Mouse (Mus musculus) limb, embryonic 14.5 days (tissue): ENCODE results near the gene Gdf11. TPM values are rescaled to one million over a fixed set of nuclear protein-coding genes. Genes with fewer than 3 reads are reported as not detected.

Experiments
- ATAC-seq: fragments of 200-750 bp; cut with Nextera tagmentation; 2 replicates; pipeline ENCODE4 v1.8.0; 2017; ENCODE audit warnings: low read depth, moderate number of reproducible peaks, moderate TSS enrichment; ENCODE audit not compliant: low FRiP score
- DNase-seq: peaks from one replicate; pipeline ENCODE4 v3.0.0-alpha.2; 2015; ENCODE audit warnings: low spot score
- H3K27ac ChIP-seq: fragments of 300-500 bp; sonication (generic); replicated peaks from 2 replicates; pipeline ENCODE4 v1.5.1; 2014; ENCODE audit warnings: low read depth, mild to moderate bottlenecking, low read length, moderate library complexity, mixed read lengths
- H3K27me3 ChIP-seq: fragments of 300-500 bp; sonication (generic); 2 replicates; pipeline ENCODE4 v1.6.1; 2014; ENCODE audit warnings: low read length, mixed read lengths; ENCODE audit not compliant: control insufficient read depth, insufficient read depth
- H3K36me3 ChIP-seq: fragments of 300-500 bp; sonication (generic); 2 replicates; pipeline ENCODE4 v1.6.1; 2014; ENCODE audit warnings: mild to moderate bottlenecking, low read length, moderate library complexity, mixed read lengths; ENCODE audit not compliant: control insufficient read depth, insufficient read depth
- H3K4me1 ChIP-seq: fragments of 300-500 bp; sonication (generic); 2 replicates; pipeline ENCODE4 v1.6.1; 2014; ENCODE audit warnings: antibody characterized with exemption, low read length, mixed read lengths; ENCODE audit not compliant: control insufficient read depth, insufficient read depth
- H3K4me2 ChIP-seq: fragments of 300-500 bp; sonication (generic); replicated peaks from 2 replicates; pipeline ENCODE4 v1.6.1; 2014; ENCODE audit warnings: low read depth, mild to moderate bottlenecking, low read length, moderate library complexity; ENCODE audit not compliant: severe bottlenecking
- H3K4me3 ChIP-seq: fragments of 300-500 bp; sonication (generic); replicated peaks from 2 replicates; pipeline ENCODE4 v1.5.1; 2014; ENCODE audit warnings: low read length
- H3K9ac ChIP-seq: fragments of 300-500 bp; sonication (generic); 2 replicates; pipeline ENCODE4 v1.6.1; 2014; ENCODE audit warnings: mild to moderate bottlenecking, low read depth, low read length, moderate library complexity; ENCODE audit not compliant: severe bottlenecking
- H3K9me3 ChIP-seq: fragments of 300-500 bp; sonication (generic); 2 replicates; pipeline ENCODE4 v1.6.1; 2016; ENCODE audit warnings: low read length; ENCODE audit not compliant: control insufficient read depth
- POLR2A ChIP-seq: fragments of 200-500 bp; IDR thresholded peaks from 2 replicates; pipeline ENCODE4 v1.8.0; 2012; ENCODE audit warnings: inconsistent platforms, mild to moderate bottlenecking, moderate library complexity, borderline replicate concordance; ENCODE audit not compliant: insufficient read depth, insufficient read length; ENCODE audit errors: extremely low read depth
- WGBS: fragments of 180-500 bp; shearing (Covaris S2); extraction: QIAGEN DNeasy Blood & Tissue Kit; methylation state at CpG from one replicate; pipeline ENCODE4 v1.1.7; 2014; 5-methylcytosine and 5-hydroxymethylcytosine counted together
- polyA plus RNA-seq, 2 experiments: library from polyadenylated mRNA; depleted of rRNA in 1 of 2; stranded (reverse) in 1 of 2; unstranded in 1 of 2; fragments of >200 nt; fragmentation: Nextera tagmentation in 1 of 2; extraction: Ambion mirVana in 1 of 2; gene quantifications; 2 replicates each; pipeline versions ENCODE4 v1.2.1 to v1.2.3; 2012 to 2014

Gdf11 gene
- polyA plus RNA-seq, 2 experiments, result 6.3 to 10.8 TPM

GRCm38 (mm10) chr10:128878811-128879210 is 12.7 kb downstream of the Gdf11 start:
- DNase-seq (no peak), ATAC-seq (no peak)
- H3K36me3 ChIP-seq, result peaks cover 48% of the 10 kb centered on the region
- H3K9me3 ChIP-seq, result no peaks in the 10 kb centered on the region
- H3K9ac ChIP-seq, result no peak overlapping the region
- H3K4me2 ChIP-seq, result no peak overlapping the region
- TF ChIP-seq POLR2A, result no peak
- whole genome bisulfite sequencing, result 65% methylated on average over 2 of the region's 2 CpGs
- H3K4me3 ChIP-seq, result no peak overlapping the region
- no peak overlapping the region for H3K27ac ChIP-seq
- no peaks in the 10 kb centered on the region for H3K4me1 ChIP-seq
- H3K27me3 ChIP-seq, result no peaks in the 10 kb centered on the region

DNA sequence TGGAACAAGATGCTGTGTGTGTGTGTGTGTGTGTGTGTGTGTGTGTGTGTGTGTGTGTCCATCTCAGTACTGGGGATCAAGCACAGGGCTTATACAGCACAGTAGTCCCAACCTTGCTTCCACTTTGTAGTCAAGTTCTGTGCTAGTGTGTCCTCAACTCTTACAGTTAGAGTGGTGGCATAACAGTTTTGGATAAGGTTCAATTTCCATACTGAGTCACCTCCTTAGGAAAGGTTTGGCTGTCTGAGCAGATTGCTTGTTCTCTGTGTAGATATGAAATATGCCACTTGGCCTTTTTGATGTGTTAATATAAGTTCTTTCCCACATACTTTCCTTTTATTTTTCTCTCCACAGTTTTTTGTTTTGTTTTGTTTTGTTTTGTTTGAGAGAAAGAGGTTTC is 13.2 kb downstream of the Gdf11 start:
- no peak overlapping the region for H3K4me2 ChIP-seq
- peaks cover 51% of the 10 kb centered on the region for H3K36me3 ChIP-seq
- no peaks in the 10 kb centered on the region for H3K27me3 ChIP-seq
- no peaks in the 10 kb centered on the region for H3K4me1 ChIP-seq
- H3K27ac ChIP-seq, result no peak overlapping the region
- H3K9me3 ChIP-seq, result no peaks in the 10 kb centered on the region
- no peak overlapping the region for H3K9ac ChIP-seq
- no peak overlapping the region for H3K4me3 ChIP-seq
- no peak for ATAC-seq
- TF ChIP-seq POLR2A, result no peak
- no peak for DNase-seq

DNA sequence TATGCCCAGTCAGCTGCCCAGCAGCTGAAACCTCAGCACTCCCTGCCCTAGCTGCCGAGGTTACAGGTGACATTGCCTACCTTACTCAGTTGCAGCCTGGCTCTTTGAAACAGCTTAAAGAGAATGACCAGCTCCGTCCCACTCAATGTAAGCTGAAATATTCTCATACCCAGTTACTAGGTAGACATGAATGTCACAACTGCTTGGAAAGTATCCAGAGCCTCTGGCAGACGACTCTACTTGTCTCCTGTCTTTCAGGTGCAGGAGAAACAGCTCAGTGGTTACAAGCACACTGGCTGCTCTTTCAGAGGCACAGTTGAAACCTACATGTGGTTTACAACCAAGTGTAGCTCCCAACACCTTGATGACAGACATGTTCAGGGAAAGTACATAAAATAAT is 21.2 kb downstream of the Gdf11 start:
- no peaks in the 10 kb centered on the region for H3K4me1 ChIP-seq

DNA sequence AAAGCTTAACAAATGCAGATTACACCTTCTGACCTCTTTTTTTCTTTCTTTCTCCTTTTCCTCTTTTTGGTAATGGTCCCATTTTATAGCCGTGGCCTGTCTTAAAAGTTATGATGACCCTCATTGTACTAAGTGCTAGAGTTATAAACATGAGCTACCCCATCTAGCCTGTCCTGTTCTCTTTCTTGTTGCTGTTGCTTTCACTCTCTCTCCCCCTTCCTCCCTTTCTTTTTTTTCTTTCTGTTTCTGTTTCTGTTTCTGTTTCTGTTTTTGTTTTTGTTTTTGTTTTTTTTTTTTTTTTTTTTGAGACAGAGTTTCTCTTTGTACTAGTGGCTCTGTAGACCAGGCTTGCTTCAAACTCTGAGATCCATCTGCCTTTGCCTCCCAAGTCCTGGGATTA is 25.0 kb downstream of the Gdf11 start:
- peaks cover 51% of the 10 kb centered on the region for H3K36me3 ChIP-seq
- H3K27me3 ChIP-seq, result no peaks in the 10 kb centered on the region
- no peak overlapping the region for H3K4me2 ChIP-seq
- no peaks in the 10 kb centered on the region for H3K4me1 ChIP-seq
- no peak for TF ChIP-seq POLR2A
- DNase-seq (no peak), ATAC-seq (no peak)
- H3K27ac ChIP-seq, result no peak overlapping the region
- 92% methylated on average over 1 of the region's 1 CpGs for WGBS
- no peak overlapping the region for H3K9ac ChIP-seq
- no peaks in the 10 kb centered on the region for H3K9me3 ChIP-seq
- no peak overlapping the region for H3K4me3 ChIP-seq

More for the DNA sequence above, 21.2 kb downstream of the Gdf11 start:
- Histone ChIP-seq H3K36me3 (peaks cover 63% of the 10 kb centered on the region), H3K27ac (no peak overlapping the region), H3K9ac (no peak overlapping the region), H3K4me2 (no peak overlapping the region), H3K27me3 (no peaks in the 10 kb centered on the region), H3K9me3 (no peaks in the 10 kb centered on the region), H3K4me3 (no peak overlapping the region)
- 79% methylated on average over 3 of the region's 3 CpGs for WGBS
- no peak for TF ChIP-seq POLR2A
- DNase-seq, result no peak
- ATAC-seq, result no peak

DNA sequence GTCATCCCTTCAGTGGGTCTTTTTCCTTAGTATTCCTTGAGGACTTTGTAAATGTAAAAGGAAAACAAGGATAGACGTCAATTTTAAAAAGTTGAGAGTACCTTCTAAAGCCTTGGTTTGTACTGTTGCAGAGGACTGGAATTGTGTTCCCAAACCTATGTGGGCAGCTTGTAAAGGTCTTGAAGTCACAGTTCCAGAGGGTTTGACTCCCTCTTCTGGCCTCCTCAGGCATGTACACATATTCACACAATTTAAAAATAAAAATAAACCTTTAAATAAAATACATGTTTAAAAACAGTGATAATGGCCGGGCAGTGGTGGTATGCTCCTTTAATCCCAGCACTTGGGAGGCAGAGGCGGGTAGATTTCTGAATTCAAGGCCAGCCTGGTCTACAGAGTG is 25.5 kb downstream of the Gdf11 start:
- peaks cover 51% of the 10 kb centered on the region for H3K36me3 ChIP-seq
- no peaks in the 10 kb centered on the region for H3K4me1 ChIP-seq
- no peak overlapping the region for H3K4me2 ChIP-seq
- no peak overlapping the region for H3K9ac ChIP-seq
- no peaks in the 10 kb centered on the region for H3K9me3 ChIP-seq
- ATAC-seq, result no peak
- H3K27me3 ChIP-seq, result no peaks in the 10 kb centered on the region
- TF ChIP-seq POLR2A, result no peak
- no peak for DNase-seq
- no peak overlapping the region for H3K4me3 ChIP-seq
- WGBS, result 80% methylated on average over 3 of the region's 3 CpGs
- H3K27ac ChIP-seq, result no peak overlapping the region

DNA sequence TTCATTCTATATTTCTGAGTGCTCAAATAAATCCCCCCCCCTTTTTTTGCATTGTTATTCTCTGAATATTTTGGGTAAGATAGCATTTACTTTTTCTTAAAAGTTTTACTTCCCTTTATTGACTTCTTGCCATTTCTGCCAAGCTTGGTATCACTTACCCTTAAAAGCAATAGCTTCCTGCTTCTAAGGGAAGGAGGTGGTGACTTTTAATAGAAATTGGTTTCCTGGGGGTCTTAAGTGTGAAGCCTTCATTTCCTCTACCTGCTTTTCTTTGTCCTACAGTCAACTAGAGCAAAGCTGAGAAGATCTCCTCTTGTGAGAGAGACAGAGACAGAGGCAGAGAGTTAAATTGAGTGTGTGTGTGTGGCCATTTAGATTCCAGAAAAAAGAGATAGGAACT is 30.3 kb downstream of the Gdf11 start:
- Histone ChIP-seq H3K4me1 (no peaks in the 10 kb centered on the region), H3K4me3 (no peak overlapping the region), H3K27me3 (no peaks in the 10 kb centered on the region), H3K4me2 (no peak overlapping the region), H3K9ac (no peak overlapping the region), H3K27ac (no peak overlapping the region), H3K9me3 (no peaks in the 10 kb centered on the region), H3K36me3 (peaks cover 63% of the 10 kb centered on the region)
- ATAC-seq, result no peak
- DNase-seq, result no peak
- no peak for TF ChIP-seq POLR2A
